Mouse (Mus musculus) cerebellum, postnatal 10 days (tissue): ENCODE measurements at regions not wholly inside any gene's neighbourhood (a gene's known extent, or its start where the extent isn't known, plus 50 kb on each side); places are given as distances from the start of the nearest gene placed in this dataset.

ENCODE experiments used
- DNase-seq, 2 experiments: peaks; one replicate each; pipeline ENCODE4 v3.0.0; 2021; ENCODE audit warnings: mixed read lengths in 2 of 2

- no peak for DNase-seq
Observed at GRCm38 (mm10) chr3:35320844-35321393, 433.0 kb upstream of the Atp11b start.

DNA sequence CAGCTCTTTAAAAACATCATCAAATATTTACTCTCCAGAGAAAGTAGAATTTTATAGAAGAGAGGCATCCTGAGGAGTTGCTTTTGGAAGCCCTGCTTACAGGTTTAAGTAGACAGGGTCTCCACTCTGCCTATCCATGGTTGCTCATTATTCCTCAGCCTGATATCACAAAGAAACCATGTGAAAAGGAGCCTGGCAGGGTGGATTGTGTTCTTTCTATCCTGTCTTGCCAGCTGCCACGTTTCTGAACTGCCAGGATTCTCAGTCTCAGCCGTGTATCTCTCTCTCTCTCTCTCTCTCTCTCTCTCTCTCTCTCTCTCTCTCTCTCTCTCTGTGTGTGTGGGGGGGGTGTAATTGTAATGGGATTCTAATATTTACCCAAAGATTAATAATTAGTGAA is 431.9 kb upstream of the Atp11b start:
- no peak for DNase-seq

DNA sequence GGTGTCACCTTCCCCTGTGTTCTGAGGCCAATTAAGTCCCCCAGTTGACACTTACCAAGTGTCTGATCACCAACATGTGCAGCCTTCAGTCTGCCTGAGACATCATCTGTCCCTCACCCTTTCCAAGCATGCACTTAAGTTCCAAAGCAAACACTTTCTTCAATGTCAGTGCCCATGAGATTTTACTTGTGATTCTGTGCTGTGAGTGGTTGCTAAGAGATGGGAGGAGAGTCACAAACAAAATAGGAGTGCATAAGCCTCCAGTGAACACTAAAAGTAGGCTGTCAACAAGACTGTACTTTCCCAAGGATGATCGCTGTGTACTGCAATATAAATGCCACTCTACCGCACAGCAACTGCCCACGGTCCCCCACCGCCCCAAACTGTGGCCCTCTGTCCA is 431.0 kb upstream of the Atp11b start:
- no peak for DNase-seq

GRCm38 (mm10) chr3:35323450-35324077 is 430.3 kb upstream of the Atp11b start:
- peak; percentile 79 for DNase-seq

- no peak for DNase-seq
Observed at GRCm38 (mm10) chr3:35324186-35324585, 429.7 kb upstream of the Atp11b start.

- no peak for DNase-seq
Observed at GRCm38 (mm10) chr3:35332534-35333272, 421.2 kb upstream of the Atp11b start.

DNA sequence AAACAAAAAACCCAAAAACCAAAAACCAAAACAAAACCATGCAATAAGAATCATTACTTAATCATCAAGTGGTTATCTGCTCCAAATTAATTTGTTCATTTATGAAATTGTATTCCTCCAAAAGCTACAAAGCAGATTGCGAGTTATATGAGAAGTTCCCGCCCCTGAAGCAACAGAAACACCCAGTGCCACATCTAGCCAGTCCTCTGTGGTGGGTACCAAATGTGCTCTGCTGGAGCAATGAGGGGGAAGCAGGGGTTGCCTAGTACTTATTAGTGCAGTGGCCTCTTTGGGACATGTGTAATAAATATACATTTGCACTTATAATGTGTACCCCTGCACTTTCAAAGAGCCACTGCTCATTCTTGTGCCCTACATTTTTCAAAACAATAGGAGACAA is 419.9 kb upstream of the Atp11b start:
- no peak for DNase-seq

DNA sequence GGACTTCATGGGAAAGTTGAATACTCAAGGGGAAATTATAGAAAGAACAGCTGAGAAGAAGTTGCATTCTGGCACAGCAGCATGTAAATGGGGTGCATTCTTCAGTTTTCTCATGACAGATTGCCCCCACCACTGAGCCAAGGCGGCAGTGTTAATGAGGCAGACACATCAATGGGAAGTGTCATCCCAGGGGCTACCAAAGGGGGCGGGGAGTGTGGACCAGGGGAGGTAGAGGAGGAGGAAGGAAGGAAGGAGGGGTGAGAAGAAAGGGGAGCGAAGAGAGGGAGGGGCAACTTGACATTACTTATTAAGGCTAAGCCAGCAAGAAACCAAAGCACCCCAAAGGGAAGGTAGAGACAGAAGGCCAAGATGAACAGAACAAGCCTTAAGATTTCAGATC is 419.4 kb upstream of the Atp11b start:
- peak; percentile 48 to 63 for DNase-seq

DNA sequence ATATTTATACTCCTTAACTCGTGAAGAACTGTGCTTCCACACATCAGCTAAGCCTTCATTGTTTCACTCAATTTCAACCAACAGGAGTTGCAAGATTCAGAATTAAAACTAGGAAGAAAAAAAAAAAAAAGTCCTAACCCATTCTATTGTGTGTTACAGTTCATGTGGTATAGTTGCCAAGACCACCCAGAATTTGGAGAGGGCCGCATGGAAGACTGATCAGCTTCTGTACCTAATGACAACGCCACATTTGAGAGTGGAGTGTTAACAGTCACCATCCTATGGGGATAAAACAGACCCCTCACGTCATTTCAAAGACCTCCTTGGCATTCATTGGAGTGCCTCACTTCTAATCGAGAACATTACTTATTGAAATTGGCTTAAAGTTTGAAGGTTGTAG is 418.1 kb upstream of the Atp11b start:
- peak in 1 of 2 experiments; percentile 29 for DNase-seq

GRCm38 (mm10) chr3:35340525-35340924 is 413.4 kb upstream of the Atp11b start:
- no peak for DNase-seq

DNA sequence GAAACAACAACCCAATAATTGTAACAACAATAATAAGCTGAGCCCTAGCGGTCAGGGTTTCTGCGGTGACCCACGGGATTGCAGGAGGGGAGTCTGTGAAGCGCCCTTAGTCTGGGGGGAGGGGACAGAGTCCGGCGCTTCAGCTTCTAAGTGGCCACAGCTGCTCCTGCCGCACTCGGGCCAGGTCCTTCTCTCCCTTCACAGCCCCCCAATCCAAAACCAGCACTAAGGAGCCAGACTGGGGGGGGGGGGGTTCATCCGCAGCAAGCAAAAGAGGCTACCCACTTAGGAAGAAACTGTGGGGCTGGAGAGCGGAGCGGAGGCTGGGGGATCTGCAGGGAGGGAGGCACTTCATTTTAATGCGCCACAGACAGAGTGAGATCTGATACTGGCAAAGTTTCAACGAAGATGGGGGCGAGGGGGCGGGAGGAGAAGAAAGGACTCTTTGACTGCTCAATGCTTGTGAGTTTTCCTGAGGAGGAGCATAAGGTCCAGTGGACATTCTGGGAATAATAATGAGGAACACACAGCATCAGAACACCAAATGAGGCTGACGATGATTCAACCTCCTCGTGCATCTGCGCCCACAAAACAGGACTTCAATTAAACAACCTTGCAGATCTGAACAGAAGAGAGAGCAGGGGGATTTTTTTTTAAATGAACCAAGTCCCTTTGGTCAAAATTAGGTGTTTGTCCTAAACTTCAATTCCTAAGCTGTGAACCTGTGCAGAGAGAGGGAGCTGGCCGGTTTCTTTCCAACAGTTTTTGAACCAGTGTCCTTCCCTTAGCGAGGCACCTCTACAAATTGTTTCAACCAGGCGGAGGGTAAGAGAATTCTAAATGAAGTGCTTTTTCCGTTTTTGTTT is 412.7 kb upstream of the Atp11b start:
- peak; percentile 76 to 81 for DNase-seq

- no peak for DNase-seq
Observed at GRCm38 (mm10) chr3:35341840-35342239, 412.1 kb upstream of the Atp11b start.

DNA sequence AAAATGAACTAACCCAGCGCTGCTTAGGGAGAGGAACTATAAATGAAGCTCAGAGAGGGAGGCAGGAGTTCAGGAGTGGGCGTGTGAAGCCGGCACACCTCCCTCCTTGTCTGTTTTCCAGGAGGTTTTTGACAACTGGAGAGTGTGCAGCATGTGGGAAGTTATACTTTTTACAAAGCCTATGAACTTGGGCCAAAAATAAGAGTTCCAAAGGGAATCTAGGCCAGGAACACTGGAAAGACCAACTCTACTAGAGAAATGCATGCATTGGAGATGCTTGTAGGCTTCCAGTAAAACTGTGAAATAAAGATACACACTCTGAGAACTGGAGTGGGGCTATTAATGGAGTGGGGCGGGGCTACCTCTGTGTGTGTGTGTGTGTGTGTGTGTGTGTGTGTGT is 411.3 kb upstream of the Atp11b start:
- no peak for DNase-seq

DNA sequence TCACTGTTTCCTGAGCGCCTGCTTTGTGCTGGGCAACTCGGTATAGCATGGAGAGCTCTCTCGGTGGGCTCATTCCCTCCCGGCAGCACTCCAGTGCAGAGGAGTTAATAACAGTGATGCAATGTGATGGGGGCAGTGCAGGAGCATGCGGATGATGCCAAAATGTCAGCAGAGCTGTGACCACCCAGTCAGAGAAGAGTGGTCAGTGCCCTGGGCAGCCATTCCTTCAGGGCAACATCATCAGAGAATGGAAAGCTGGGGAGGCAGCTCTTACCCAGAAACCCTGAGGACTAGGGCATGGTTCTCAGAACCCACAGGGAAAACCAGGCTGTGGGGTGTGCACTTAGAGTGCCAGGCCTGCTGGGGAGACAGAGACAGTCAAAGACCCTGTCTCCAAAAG is 410.0 kb upstream of the Atp11b start:
- DNase-seq: no peak

DNA sequence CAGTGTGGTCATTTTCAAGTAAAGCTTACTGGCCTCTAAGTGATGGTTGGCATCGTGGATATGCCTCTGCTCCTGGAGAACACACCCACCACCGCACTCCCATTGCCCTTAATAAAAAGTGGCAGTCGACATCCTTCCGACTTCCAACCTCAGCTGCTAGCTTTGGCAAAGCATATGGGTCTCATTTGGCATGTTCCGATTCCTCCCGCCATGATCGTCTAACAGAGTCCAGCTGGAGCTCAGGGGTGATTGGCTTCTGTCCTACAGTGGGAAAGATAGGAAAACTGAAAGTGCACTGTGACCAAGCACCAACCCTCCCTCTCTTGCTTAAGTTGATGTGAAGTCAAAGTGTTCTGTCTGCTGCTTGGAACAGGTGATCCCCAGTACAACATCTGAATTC is 404.8 kb upstream of the Atp11b start:
- DNase-seq: peak; percentile 83 to 87

DNA sequence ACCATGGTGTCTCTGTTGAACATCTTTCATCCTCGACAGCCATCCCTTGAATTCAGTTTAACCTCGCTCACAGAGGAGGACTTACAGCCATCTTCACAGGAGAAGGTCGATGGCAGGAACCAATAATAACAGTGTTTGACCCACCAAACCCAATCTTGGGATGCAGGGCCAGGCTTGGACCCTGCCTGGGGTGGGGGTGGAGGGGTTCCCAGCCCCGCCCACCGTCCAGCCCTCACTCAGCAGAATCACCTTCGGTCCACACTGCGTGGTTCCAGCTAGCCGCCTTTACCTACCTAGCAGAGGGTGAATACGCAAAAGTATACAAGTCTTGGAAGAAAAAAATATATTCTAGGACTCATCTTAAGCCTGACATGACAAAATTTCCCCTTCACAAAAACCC is 400.5 kb upstream of the Atp11b start:
- DNase-seq: no peak

GRCm38 (mm10) chr3:35353920-35354319 is 400.0 kb upstream of the Atp11b start:
- DNase-seq: no peak

- DNase-seq: peak; percentile 54 to 61
Observed at GRCm38 (mm10) chr3:35354356-35354755, 399.6 kb upstream of the Atp11b start.

GRCm38 (mm10) chr3:35357111-35357510 is 396.8 kb upstream of the Atp11b start:
- no peak for DNase-seq

- DNase-seq: no peak
Observed at GRCm38 (mm10) chr3:35358541-35358940, 395.4 kb upstream of the Atp11b start.

- DNase-seq: no peak
Observed at GRCm38 (mm10) chr3:35359288-35359687, 394.6 kb upstream of the Atp11b start.

GRCm38 (mm10) chr3:35360515-35360914 is 393.4 kb upstream of the Atp11b start:
- no peak for DNase-seq

DNA sequence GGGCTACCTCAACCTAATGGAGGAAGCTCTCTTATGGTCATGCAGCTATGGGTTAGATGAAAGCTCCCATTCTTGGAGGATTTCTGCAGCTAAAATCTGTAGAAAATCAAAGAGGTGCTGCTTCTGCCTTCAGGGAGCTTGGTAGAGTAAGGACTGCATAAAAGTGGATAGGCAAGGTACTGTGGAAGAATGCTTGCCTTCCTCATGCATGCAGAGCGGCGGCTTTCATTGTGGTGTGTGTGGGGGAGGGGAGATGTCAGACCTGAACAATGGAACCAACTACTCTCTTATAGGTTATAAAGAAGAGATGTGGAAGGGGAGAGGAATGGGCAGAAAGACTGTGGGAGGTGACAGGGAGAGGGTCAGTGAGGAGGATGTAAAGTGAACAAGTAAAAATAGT is 392.8 kb upstream of the Atp11b start:
- DNase-seq: no peak
